Mouse (Mus musculus): ENCODE data around the gene Pam16. TPM values are rescaled to one million over a fixed set of nuclear protein-coding genes. Genes with fewer than 3 reads are reported as not detected.
A peak's percentile ranks its signal among the peaks of the same experiment; 100 is the strongest.

Gene Pam16
- polyA plus RNA-seq, 1 experiment from 2014 or later = 59.7 TPM

DNA sequence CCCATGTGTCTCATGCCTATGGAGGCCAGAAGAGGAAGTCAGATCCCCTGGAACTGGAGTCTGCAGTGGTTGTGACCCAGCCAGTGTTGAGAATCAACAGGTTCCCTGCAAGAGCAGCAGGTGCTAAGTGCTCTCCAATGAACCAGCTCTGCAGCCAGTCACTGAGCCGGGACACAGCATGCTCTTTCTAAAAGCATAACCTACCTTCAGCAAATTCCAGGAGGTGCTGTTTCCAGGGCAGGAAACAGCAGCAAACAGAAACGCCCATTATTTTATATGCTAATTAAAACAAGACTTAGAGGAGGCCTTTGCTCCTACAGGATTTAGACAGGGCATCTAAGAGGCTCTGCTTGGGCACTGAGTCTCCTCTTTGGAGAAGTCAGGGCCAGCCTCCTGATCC, 48.8 kb downstream of the Pam16 start:
- ATAC-seq (no peak), DNase-seq (no peak)
- Histone ChIP-seq H3K9me3 (ENCODE audit: low read length) (no peaks in the 10 kb centered on the region), H3K27ac (ENCODE audit: low read depth) (no peak overlapping the region), H3K36me3 (replicated peaks; ENCODE audit: insufficient read depth, low read length) (no peaks in the 10 kb centered on the region), H3K27me3 (ENCODE audit: insufficient read depth, low read length) (no peaks in the 10 kb centered on the region), H3K4me1 (ENCODE audit: insufficient read depth) (no peaks in the 10 kb centered on the region), H3K9ac (replicated peaks) (no peak overlapping the region), H3K4me3 (ENCODE audit: low read depth, low read length) (no peak overlapping the region), H3K4me2 (ENCODE audit: low read depth, low read length) (no peak overlapping the region)
- TF ChIP-seq EP300 (IDR thresholded peaks at IDR 0.05; ENCODE audit: low read depth) = no peak
- TF ChIP-seq CTCF (IDR thresholded peaks at IDR 0.05; ENCODE audit: low read depth) = no peak
- WGBS (ENCODE audit: insufficient replicate concordance) = 56% methylated on average over 2 of the region's 2 CpGs

- 59% methylated on average over 4 of the region's 4 CpGs for WGBS (ENCODE audit: insufficient replicate concordance)
- no peak for DNase-seq
- H3K4me2 ChIP-seq (ENCODE audit: low read depth, low read length) = no peak overlapping the region
These were observed 54.1 kb downstream of the Pam16 start for GRCm38 (mm10) chr16:4570737-4571136.

DNA sequence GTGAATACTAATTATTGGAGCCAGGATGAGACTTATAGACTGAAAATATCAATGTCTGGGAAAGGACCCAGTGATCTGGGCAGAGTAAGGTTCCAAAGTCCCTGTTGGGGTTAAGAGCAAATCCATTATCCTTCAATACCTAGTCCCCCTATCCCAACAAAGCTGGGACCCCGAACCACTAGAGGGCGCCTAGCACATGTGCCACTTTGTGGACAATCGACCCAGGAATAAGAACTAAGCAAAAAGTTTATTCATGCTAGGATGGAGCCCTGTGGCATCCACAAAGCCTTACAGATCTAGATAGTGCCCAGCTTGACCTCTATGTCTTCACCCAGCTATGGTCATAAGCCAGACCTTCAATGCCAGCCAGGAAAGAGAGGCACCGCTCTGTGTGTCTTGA, 56.9 kb downstream of the Pam16 start:
- H3K27me3 ChIP-seq (ENCODE audit: insufficient read depth, low read length) = no peaks in the 10 kb centered on the region
- 19% methylated on average over 4 of the region's 4 CpGs for WGBS (ENCODE audit: insufficient replicate concordance)
- DNase-seq = peak; percentile 87
- H3K9me3 ChIP-seq (ENCODE audit: low read length) = no peaks in the 10 kb centered on the region
- TF ChIP-seq EP300 (IDR thresholded peaks at IDR 0.05; ENCODE audit: low read depth) = no peak
- peak; percentile 93 for TF ChIP-seq CTCF (IDR thresholded peaks at IDR 0.05; ENCODE audit: low read depth)
- no peaks in the 10 kb centered on the region for H3K36me3 ChIP-seq (replicated peaks; ENCODE audit: insufficient read depth, low read length)
- no peak overlapping the region for H3K4me2 ChIP-seq (ENCODE audit: low read depth, low read length)
- 0 out of 2 replicates have a peak, but pooled peaks cover 3% of the 10 kb centered on the region for H3K4me1 ChIP-seq (ENCODE audit: insufficient read depth)
- ATAC-seq = peak; percentile 67
- H3K9ac ChIP-seq (replicated peaks) = no peak overlapping the region
- no peak overlapping the region for H3K4me3 ChIP-seq (ENCODE audit: low read depth, low read length)
- no peak overlapping the region for H3K27ac ChIP-seq (ENCODE audit: low read depth)

More at GRCm38 (mm10) chr16:4570737-4571136, 54.1 kb downstream of the Pam16 start:
- ATAC-seq = no peak
- no peaks in the 10 kb centered on the region for H3K9me3 ChIP-seq (ENCODE audit: low read length)
- no peaks in the 10 kb centered on the region for H3K27me3 ChIP-seq (ENCODE audit: insufficient read depth, low read length)
- no peak for TF ChIP-seq EP300 (IDR thresholded peaks at IDR 0.05; ENCODE audit: low read depth)
- TF ChIP-seq CTCF (IDR thresholded peaks at IDR 0.05; ENCODE audit: low read depth) = no peak
- 0 out of 2 replicates have a peak, but pooled peaks cover 3% of the 10 kb centered on the region for H3K4me1 ChIP-seq (ENCODE audit: insufficient read depth)
- no peak overlapping the region for H3K9ac ChIP-seq (replicated peaks)
- H3K27ac ChIP-seq (ENCODE audit: low read depth) = no peak overlapping the region
- H3K4me3 ChIP-seq (ENCODE audit: low read depth, low read length) = no peak overlapping the region
- H3K36me3 ChIP-seq (replicated peaks; ENCODE audit: insufficient read depth, low read length) = no peaks in the 10 kb centered on the region

Other genes with a start within 250 kb of the Pam16 start
- gene Adcy9, start 204.5 kb downstream of the Pam16 start, polyA plus RNA-seq (2015; fragmentation: Nextera tagmentation; extraction: Ambion mirVana) = 0.80 and 0.94 TPM in 2 replicates
- 1.00 and 3.0 TPM in 2 replicates for gene Srl, start 83.2 kb downstream of the Pam16 start, polyA plus RNA-seq (2015; fragmentation: Nextera tagmentation; extraction: Ambion mirVana)
- gene Tfap4, start 65.1 kb downstream of the Pam16 start, polyA plus RNA-seq (2015; fragmentation: Nextera tagmentation; extraction: Ambion mirVana) = 3.9 and 5.6 TPM in 2 replicates
- 1.7 and 1.9 TPM in 2 replicates for gene Glis2, start 30.3 kb downstream of the Pam16 start, polyA plus RNA-seq (2015; fragmentation: Nextera tagmentation; extraction: Ambion mirVana)
- gene Vasn, start 15.0 kb upstream of the Pam16 start, polyA plus RNA-seq (2015; fragmentation: Nextera tagmentation; extraction: Ambion mirVana) = 1.6 and 1.9 TPM in 2 replicates
- gene Dnaja3, start 15.0 kb upstream of the Pam16 start, polyA plus RNA-seq (2015; fragmentation: Nextera tagmentation; extraction: Ambion mirVana) = 66.0 and 70.5 TPM in 2 replicates
- gene Coro7, start 54.8 kb upstream of the Pam16 start, polyA plus RNA-seq (2015; fragmentation: Nextera tagmentation; extraction: Ambion mirVana) = 6.8 and 10.3 TPM in 2 replicates
- 20.4 and 24.1 TPM in 2 replicates for gene Nmral1, start 94.4 kb upstream of the Pam16 start, polyA plus RNA-seq (2015; fragmentation: Nextera tagmentation; extraction: Ambion mirVana)
- 56.8 and 57.7 TPM in 2 replicates for gene Hmox2, start 101.4 kb upstream of the Pam16 start, polyA plus RNA-seq (2015; fragmentation: Nextera tagmentation; extraction: Ambion mirVana)
- gene Cdip1, start 165.3 kb upstream of the Pam16 start, polyA plus RNA-seq (2015; fragmentation: Nextera tagmentation; extraction: Ambion mirVana) = 46.8 and 50.3 TPM in 2 replicates
- 0.09 TPM in 1 of 2 replicates, not detected in the other for gene 4930562C15Rik, start 210.4 kb upstream of the Pam16 start, polyA plus RNA-seq (2015; fragmentation: Nextera tagmentation; extraction: Ambion mirVana)

All from liver, postnatal 0 days (tissue).